Mouse (Mus musculus) kidney, postnatal 14 days (tissue): ENCODE results near the gene Ndufa6.
"Not testable (repeated sequence)": the region's sequence is repeated elsewhere in the genome, so short reads cannot be mapped to it uniquely, and the experiment has no call there.

Source experiments
- DNase-seq: peaks from one replicate; pipeline ENCODE4 v3.0.0; 2022; ENCODE audit warnings: mixed read lengths

The Ndufa6 gene

DNA sequence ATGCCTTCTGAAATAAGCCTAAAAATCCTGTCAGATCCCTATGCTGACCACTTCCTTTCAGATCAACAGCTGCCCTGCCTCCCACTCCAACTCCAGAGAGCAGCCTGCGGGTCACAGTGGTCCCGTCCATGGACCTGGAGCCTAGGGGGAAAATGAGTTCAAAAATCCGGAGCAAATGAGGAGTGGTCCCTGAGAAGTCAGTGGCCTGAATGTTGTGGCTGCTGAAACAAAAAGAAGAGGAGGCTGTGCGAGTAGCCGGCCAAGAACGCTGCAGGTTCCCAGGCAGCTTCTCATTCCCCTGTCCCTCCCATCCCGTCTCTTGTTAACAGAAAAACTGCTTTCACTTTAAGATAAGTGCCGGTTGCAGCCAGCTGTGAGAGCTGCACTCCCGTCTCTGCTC, 10.4 kb upstream of the Ndufa6 start:
- not testable (repeated sequence) for DNase-seq

DNA sequence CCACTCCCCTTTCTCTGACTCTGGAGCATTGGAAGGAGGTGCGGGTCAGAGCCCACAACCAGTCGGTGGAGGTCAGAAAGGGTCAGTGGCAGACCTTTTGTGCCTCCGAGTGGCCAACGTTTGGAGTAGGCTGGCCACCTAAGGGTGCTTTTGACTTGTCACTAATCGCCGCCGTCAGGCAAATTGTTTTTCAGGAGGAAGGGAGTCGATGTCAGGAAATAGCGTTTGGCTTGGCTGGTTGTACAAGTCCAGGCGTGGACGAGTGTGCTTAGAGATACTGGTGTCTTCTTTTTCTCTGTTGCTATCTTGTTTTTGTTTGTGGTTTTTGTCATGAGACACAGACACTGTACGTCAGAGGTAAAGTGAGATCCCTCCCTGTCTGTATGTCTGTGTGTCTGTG, 9.7 kb upstream of the Ndufa6 start:
- DNase-seq = not testable (repeated sequence)

DNA sequence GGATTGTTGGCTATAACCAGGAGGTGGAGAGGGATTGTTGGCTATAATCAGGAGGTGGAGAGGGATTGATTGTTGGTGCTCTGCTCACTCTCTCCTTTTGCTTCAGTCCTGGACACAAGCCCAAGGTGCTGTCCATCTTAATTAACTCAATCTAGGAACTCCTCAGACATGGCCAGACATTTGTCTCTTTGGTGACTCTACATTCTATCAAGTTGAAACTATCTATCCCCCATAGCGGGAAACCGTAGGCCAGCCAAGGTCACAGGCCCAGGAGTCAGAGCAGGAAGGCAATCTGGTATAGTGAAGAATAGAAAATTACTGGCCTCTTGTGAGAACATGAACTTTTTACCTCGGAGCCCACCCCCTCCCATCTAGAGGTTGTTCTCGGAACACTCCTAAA, 8.1 kb upstream of the Ndufa6 start:
- DNase-seq = peak; percentile 49

DNA sequence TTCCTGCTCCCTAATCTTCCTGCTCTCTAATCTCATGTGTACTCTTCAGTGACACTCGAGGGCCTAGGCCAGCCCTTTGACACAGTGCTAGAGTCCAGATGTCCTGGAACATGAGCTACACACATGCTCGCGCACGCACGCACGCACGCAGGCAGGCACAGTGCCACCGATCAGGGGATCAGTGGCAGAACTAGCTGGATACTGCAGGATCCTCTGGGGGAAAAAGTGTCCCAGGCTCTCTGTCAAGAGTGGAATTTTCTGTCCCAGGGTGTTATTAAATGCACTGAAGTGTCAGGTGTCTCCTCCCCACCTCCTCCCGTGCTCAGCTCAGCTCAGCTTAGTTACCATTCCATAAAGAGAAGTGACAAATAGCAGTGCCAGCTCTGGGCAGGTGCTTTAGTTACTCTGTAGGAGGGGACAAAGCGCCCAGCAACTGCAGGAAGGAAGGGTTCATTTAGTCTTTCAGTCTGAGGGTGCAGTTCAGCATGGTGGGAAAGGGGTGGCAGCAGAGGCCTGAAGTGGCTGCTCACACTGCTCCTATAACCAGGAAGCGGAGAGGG, 7.4 kb upstream of the Ndufa6 start:
- DNase-seq = peak; percentile 55

DNA sequence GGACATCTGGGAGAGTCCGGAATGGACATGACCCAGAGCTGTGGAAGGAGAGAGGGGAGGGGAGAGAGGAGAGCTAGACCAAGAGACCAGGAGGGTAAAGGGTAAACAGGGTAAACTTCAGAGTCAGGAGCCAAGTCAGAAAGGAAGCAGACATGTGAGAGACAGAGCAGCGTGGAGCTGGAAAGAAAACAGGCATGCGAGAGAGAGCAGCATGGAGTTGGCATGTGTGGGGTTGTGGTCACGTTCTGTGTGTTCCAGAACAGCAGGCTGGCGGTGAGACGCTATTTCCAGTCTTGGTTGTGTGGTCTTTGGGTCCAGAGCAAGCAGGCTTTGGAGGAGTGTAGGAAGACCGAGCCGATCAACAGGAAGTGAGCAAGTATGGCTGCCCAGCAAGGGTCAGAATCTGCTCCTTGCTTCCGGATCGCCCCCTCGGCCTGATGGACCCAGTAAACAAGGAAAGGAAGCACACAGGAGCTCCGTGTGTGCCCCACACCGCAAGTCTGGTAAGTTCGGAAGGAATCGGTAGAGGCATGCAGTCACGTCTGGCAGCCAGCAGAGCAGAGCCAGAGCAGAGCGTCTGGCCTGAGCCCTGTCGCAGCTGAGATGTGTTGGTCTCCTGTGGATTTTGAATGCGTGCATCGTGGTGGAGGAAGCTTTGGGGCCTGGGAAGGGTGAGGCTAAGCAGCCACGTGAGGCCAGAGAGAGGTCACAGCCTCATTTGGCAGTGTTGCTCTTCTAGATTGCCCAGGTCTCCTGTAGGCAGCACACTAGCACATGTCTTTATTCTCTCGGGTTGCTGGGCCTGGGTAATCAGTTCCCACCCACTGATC, 4.5 kb upstream of the Ndufa6 start:
- peak; percentile 59 for DNase-seq

DNA sequence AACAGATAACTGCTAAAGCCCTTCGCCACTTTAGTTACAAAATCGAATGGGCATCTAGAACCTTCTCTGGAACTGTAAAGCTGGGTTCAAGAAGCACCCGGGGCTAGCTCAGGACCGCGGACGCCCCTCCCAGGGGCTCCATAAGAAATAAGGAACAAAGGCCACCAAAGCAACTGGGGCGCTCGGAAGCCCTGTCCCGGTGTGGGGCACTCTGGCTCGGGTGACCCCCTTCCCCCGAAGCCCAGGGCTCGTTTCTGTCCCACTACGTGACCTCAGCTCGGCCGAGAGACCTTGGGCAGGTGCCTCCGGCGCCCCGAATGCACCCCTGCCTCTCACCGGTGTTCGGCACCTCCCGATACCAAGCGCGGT, 393 bp downstream of the Ndufa6 start:
- no peak for DNase-seq

DNA sequence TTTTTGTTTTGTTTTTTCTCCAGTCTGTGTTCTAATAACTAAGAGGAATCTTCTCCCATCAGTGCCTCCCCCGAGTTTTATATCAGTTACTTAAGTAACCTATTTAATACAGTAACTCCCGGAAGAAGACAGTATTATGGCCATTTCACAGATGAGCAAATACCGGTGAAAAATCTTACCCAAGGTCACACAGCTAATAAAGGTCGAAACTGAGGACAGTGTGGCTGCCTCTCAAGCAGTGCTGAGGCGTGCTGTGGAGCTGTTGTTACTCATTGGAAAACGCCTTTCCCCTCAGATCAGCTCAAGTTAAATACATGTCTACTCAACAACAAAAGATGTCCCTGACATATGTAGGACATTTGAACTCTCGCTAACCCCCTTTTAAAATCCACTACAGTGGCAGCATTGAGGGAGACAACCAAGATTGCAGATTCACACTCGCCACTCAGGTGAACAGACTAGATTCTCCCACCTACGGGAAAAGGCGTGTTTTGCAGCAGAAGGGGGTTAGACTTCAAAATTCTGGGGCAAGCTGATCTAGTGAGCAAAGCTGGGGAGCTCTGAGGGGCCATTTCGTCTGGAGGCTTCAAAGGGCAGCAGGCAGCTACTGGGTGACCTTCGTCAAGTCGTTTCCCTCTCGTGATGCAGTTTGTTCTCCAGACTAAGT, 911 bp downstream of the Ndufa6 start:
- no peak for DNase-seq

DNA sequence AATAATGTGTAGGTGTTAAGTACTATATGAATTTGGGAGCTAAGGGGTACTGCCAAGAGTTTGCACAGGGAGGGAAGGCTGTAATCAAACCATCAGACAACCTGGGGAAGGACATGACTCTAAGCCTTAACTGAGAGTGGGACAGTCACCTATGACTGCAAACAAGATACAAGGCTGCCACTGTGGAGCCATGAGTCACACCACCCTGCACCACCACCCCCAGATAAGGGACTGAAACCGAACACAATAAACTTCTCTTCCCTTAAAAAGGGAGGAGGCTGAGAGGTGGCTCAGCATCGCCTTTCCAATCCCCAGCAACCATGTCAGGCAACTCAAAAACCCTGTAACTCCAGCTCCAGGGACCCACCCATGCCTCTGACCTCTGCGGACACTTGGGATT, 2.6 kb downstream of the Ndufa6 start:
- DNase-seq = no peak

DNA sequence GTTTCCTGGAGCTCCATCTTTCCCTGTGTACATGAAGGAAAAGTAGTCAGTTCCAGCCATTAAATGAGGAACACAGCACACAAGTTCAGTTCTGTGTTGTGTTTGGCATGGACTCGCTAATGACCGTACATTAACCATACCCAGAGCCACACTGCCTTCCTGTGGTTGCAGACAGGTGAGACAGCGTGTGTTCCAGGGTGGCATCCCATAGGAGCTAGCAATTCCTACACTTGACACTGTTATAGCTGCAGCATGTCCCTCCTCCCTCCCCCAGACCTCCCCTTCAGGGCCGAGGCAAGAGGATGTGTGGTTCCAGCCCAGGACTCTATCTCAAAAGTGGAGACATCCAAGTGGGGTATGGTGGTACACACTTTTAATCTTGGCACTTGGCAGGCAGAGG, 3.8 kb downstream of the Ndufa6 start:
- no peak for DNase-seq

DNA sequence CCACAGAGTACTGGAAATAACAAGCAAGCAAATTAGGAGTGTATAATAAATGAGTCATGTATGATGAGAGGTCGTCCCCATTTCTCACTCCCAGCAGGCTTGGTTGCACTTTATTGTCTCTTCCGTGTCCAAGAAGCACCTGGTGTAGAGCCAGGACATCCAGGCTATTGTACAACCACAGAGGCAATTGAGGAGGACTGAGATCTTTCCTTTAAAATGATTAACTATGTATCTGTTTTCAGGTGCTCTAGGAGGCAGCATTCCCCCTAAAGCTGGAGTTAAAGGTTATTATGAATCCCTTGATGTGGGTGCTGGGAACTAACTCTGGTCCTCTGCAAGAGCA, 5.2 kb downstream of the Ndufa6 start:
- no peak for DNase-seq

DNA sequence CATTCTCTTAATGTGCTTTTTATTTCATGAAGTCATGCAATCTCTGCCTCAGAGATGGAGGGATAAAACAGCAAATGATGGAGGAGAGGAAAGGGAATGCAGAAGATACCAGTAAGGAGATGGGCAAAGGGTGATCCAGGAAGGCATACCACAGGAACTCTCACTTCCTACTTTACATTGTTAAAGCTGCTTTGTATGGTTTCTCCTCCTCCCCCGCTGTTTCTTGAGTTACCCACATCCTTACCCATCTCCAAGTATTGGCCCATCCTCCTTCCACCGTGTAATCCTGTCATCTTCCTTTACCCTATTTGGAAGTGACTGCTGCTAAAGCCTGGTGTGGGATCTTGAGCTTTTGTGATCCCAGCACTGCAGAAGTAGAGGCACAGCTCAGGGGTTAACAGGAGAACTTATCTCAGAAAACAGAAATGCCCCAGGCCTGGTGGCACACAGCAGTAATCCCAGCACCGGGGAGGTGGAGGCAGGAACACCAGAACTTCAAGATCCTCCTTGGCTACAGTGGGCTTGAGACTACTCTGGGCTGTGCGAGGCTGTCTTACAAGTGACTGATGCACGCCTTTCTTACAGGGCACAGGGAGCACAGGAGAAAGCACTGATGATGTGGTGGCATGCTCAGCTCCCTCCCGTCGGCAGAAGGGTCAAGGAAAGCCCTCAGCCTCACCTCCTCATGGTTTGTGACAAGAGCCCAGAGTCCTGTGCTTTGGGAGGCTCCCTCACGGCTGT, 5.7 kb downstream of the Ndufa6 start:
- no peak for DNase-seq

DNA sequence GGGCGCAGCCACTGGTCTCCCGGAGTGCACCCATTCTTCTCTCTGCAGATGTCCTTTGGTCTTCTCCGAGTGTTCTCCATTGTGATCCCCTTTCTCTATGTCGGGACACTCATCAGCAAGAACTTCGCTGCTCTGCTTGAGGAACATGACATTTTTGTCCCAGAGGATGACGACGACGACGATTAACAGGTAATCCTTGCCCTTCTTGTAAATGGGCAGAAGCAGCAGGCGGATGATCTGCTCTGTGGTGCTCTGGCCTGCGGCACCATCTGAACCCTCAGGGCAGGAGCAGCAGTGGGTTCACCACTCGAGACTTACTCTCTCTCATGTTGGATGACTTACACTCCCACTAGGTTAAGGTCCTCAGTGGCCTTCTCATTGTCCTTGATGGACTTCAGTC, 6.3 kb downstream of the Ndufa6 start:
- no peak for DNase-seq

DNA sequence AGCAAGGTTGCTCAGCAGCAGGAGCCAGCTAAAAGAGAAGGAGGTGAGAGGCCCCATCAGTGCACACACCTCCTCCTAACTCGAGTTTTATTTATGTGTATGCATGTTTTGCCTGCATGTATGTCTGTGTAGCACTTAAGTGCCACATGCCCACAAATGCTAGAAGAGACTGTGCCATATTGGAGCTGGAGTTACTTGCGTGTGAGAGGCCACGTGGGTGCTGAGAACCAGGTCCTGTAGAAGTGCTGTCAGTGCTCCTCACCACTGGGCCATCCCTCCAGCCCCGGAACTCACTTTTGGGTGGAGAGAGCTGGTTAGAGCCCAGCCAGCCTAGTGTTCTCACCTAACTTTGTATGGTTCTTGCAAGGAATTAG, 6.8 kb downstream of the Ndufa6 start:
- DNase-seq = no peak

DNA sequence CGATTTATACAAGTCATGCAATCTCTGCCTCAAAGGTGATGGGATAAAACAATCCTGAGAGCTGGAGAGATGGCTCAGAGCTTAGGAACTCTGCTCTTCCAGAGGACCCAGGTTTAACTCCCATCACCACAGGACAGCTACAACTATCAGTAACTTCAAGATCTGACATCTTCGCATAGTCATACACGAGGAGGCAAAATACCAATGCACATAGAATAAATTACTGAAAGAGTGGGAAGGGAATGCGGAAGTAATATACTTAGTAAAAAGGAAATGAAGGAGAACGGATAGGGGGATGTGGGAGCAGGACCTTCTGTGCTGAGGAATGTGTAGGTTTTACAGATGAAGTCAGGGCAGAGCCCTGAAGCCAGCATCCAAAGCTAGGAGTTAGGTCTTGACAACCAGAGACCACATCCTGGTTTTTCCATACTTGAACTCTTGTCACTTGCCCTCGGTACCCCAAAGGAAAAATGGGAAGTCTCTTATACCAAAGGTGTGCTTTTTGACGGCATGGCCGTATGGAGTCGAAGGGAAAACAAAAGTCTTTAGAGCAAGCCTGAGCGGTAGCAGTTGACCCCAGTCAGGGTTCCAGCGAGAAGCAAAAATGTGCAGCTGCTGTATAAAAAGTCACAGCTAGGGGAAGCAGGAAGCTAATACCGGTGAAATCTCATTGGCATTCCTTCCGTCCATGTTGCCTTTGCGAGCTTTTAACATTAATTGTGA, 7.4 kb downstream of the Ndufa6 start:
- no peak for DNase-seq

DNA sequence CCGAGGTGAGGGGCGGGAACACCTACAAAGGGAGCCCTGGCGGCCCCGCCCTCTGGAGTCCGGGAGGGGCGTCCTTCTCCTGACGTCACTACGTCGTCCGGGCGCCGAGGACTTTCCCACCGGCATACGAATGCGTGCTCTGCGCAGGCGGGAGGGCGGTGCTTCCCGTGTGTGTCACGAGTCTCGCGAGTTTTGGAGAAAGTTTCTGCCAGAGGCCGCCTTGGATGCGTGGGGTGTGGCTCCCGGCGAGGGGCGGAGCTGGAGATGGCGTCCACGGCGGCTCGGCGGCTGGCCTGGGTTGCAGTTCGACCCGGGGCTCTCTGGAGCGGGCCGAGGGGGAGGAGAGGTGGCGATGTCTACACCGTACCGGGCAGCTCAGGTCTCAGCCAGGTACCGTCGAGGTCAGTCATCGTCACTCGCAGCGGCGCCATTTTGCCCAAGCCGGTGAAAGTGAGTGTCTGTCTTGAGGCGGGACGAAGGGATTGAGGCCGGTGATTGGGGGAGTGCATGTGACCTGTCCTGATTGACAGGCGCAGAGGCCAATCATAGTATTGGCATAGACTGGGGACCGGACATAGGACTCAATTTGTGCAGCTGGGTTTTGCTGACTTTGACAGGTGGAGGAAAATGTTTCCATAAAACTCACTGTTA, 8.2 kb downstream of the Ndufa6 start:
- peak; percentile 98 for DNase-seq

DNA sequence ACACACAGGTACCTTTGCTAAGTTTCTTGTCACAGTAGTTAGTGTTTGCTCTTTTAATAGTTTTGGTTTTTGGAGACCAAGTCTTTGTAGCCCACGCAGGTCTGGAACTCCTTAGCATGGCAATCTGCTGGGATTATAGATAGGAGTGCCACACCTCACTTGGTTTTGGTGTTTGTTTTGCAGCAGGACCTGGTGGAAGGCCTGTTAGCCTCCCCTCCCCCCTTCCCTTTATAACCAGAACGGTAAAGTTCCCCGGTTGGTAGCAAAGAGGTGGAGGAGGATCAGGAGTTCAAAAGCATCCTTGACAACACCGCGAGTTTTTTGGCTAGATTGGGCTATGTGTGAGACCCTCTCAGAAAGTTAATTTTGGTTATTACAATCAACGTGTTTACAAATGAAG, 9.2 kb downstream of the Ndufa6 start:
- DNase-seq = no peak

DNA sequence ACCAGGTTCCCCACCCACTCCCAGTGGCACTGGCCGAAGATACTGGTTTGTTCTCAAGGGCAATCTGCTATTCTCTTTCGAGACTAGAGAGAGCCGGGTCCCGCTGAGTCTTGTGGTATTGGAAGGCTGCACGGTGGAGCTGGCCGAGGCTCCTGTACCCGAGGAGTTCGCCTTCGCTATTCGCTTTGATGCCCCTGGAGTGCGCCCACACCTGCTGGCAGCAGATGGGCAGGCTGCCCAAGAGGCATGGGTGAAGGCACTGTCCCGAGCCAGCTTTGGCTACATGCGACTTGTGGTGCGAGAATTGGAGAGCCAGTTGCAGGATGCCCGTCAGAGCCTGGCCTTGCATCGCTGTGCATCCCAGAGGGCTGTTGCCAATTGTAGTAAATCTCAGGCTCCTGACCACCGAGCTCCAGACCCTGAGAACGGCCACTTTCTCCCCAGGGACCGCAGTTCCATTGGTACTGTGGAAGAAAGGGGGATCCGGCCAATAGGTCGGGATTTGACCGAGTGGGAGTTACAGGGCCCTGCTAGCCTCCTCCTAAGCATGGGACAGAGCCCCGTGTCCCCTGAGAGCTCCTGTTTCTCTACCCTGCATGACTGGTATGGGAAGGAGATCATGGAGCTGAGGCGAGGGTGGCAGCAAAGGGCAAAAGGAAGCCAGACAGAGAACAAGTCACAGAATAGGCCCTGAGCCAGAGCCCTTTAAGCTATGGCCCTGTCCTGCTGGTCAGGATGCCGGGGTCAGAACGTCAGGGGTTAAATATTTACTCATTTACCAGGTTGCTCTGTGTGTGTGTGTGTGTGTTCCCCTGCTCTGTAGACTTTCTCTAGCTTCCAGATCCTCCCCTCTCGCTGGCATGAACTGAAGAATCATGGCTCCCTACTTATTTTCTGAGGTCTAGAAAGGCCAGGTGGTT, 10.5 kb downstream of the Ndufa6 start:
- DNase-seq = peak; percentile 78

DNA sequence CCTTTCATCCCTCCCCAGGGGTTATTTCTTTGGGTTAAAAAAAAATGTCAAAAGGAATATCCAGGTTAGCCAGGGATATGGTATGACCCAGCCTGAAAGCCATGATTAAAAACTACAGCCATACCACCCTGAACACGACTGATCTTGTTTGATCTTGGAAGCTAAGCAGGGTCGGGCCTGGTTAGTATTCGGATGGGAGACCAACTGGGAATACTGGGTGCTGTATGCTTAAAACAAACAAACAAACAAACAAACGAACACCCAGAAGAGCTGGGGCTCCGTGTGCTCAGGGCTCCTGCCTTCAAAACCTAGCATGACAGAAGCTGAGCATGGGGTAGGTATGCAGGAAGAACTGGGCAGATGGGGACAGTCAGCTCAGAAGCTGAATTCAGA, 11.6 kb downstream of the Ndufa6 start:
- no peak for DNase-seq

DNA sequence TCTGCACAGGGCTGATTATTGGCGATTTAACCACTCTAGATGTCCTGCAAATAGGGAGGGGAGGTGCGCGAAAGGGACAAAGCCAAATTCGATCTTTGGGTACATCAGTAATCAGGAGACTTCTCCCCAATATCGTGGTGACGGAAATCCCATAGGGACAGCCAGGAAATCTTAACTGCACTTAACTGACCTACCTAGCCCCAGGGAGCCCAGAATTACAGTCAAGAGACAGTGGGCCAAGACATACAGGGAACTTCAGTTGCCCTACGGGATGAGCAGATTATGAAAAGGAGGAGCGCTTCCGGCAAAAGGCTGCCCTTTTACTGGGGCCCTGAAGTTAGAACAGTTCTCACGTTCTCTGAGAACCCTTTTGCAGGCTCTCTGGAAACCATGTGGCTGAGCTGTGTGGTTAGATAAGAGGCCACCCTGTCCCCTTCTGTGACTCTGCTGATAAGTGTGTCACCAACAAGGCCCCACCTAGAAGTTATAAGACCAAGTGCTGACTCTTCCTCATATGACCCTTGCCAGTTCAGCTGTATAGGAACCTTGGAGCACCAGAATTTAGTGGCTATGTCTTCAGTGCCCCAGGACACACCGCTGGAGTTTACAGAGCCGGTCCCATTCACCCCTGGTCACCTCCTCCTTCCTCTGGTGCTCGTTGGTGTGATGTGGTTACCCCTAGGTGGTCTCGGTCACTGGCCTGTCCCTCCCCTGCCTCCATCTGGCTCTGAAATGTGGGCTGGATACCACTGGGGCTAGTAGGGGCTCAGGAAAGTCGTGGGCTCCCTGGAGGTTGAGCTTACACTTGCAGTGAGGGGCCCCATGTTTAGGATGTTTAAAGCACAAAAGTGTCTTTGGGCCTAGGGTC, 12.2 kb downstream of the Ndufa6 start:
- DNase-seq = no peak

DNA sequence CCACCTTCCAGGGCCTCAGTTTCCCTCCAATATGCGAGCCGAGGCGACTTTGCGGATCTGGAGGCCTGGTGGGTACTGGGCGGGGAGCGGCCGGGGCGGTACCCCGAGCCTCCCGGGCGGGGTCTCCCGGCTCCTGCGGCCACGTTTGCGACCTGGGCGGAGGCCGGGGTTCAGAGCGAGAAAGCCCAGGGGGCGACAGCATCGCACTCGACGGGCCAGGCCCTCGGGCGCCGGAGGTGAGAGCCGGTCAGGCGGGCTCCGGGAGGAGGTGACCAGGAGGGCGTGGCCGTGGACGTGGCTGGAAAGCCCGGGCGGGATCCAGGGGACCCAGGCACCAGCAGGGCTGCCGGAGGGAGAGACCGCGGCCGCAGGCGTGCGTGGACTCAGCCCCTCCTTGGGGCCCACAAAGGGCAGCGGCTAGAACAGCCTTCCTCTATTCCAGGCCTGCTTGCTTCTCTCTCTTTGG, 13.1 kb downstream of the Ndufa6 start:
- peak; percentile 61 for DNase-seq
